Mouse (Mus musculus) ovary, postnatal 36 days (tissue): ENCODE data around the gene 1700011L22Rik.

Source experiments
- DNase-seq: peaks from one replicate; pipeline ENCODE4 v3.0.0; 2022; ENCODE audit warnings: low spot score, mixed read lengths

The 1700011L22Rik gene

GRCm38 (mm10) chr8:79173606-79174005 is 74.8 kb downstream of the 1700011L22Rik start:
- no peak for DNase-seq

- no peak for DNase-seq
Measured at GRCm38 (mm10) chr8:79165276-79165675, 83.1 kb downstream of the 1700011L22Rik start.

GRCm38 (mm10) chr8:79164336-79164735 is 84.0 kb downstream of the 1700011L22Rik start:
- DNase-seq: no peak

GRCm38 (mm10) chr8:79162533-79163308 is 85.6 kb downstream of the 1700011L22Rik start:
- peak; percentile 41 for DNase-seq

DNA sequence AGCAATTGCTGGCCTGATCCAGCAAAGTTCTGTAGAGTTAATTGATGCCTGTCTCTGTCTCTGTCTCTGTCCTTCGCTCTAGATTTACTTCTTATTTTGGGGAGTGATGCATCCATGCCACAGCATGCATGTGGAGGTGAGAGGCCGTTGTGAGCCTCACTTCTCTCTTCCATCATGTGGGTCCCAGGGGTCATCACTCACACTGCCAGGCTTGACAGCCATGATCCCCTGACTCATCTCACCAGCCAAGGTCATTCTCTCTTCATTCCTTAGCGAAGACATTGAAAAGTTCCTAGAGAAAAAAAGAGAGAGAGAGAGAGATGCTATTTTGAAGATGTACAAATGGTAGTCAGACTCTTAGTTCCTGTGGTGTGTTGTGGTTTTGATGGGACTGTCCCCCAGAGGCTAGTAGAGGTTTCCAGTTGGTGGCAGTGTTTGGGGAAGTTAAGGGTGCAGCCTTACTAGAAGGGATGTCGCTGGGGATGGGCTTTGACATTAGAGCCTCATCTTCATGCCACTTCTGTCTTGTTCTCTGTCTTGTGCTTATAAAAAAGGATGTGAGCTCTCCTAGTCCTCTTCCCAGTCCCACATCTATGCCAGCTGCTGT is 87.1 kb downstream of the 1700011L22Rik start:
- no peak for DNase-seq
